Mouse (Mus musculus) myocyte (in vitro differentiated cells): Measurements from ENCODE around the gene Erg. TPM values are rescaled to one million over a fixed set of nuclear protein-coding genes. Genes with fewer than 3 reads are reported as not detected.

Source experiments
- H3K27me3 ChIP-seq: one replicate; pipeline ENCODE4 v1.6.1; 2011; ENCODE audit not compliant: control insufficient read depth, insufficient read depth, insufficient read length
- H3K36me3 ChIP-seq: one replicate; pipeline ENCODE4 v1.6.1; 2011; ENCODE audit not compliant: control insufficient read depth, insufficient read depth
- H3K4me2 ChIP-seq: one replicate; pipeline ENCODE4 v1.6.1; 2011; ENCODE audit warnings: low read depth, control low read depth
- H3K4me3 ChIP-seq: one replicate; pipeline ENCODE4 v1.5.1; 2011; ENCODE audit warnings: mild to moderate bottlenecking, control low read depth, moderate library complexity
- H3K79me2 ChIP-seq: one replicate; pipeline ENCODE4 v1.6.1; 2011; ENCODE audit not compliant: control insufficient read depth, insufficient read depth
- H3ac ChIP-seq: one replicate; pipeline ENCODE4 v1.6.1; 2011; ENCODE audit not compliant: control insufficient read depth, insufficient read length
- CEBPB ChIP-seq: IDR thresholded peaks from 2 replicates; pipeline ENCODE4 v1.6.1; 2011; ENCODE audit warnings: mild to moderate bottlenecking, moderate library complexity; ENCODE audit not compliant: poor library complexity, insufficient read depth, severe bottlenecking
- E2F4 ChIP-seq: IDR thresholded peaks from one replicate; pipeline ENCODE4 v1.6.1; 2011; ENCODE audit warnings: mild to moderate bottlenecking, control low read depth, moderate library complexity; ENCODE audit not compliant: insufficient read depth
- MAX ChIP-seq: IDR thresholded peaks from one replicate; pipeline ENCODE4 v1.6.1; 2011; ENCODE audit warnings: low read depth, mild to moderate bottlenecking, control low read depth
- MYOD1 ChIP-seq, 3 experiments: IDR thresholded peaks; one replicate each; pipeline ENCODE4 v1.6.1; 2011; ENCODE audit warnings: control low read depth in 2 of 3, low read depth in 2 of 3, mild to moderate bottlenecking in 2 of 3, moderate library complexity in 1 of 3; ENCODE audit not compliant: insufficient read length in 2 of 3, control insufficient read depth in 1 of 3
- MYOG ChIP-seq, 3 experiments: IDR thresholded peaks; one replicate each; pipeline ENCODE4 v1.6.1; 2011; ENCODE audit warnings: control low read depth in 2 of 3, low read depth in 2 of 3, mild to moderate bottlenecking in 2 of 3; ENCODE audit not compliant: insufficient read length in 2 of 3, control insufficient read depth in 1 of 3, insufficient read depth in 1 of 3
- POLR2A ChIP-seq: IDR thresholded peaks from one replicate; pipeline ENCODE4 v1.6.1; 2011; ENCODE audit warnings: low read depth, mild to moderate bottlenecking, control low read depth, moderate library complexity; ENCODE audit not compliant: insufficient read length
- POLR2AphosphoS2 ChIP-seq: IDR thresholded peaks from one replicate; pipeline ENCODE4 v1.6.1; 2011; ENCODE audit warnings: low read depth, control low read depth; ENCODE audit not compliant: insufficient read length
- REST ChIP-seq: IDR thresholded peaks from one replicate; pipeline ENCODE4 v1.6.1; 2011; ENCODE audit warnings: mild to moderate bottlenecking, control low read depth, moderate library complexity; ENCODE audit not compliant: insufficient read depth, insufficient read length
- SRF ChIP-seq: IDR thresholded peaks from one replicate; pipeline ENCODE4 v1.6.1; 2011; ENCODE audit warnings: low read depth; ENCODE audit not compliant: control insufficient read depth, insufficient read length
- TCF12 ChIP-seq: IDR thresholded peaks from one replicate; pipeline ENCODE4 v1.6.1; 2011; ENCODE audit warnings: mild to moderate bottlenecking, control low read depth; ENCODE audit not compliant: poor library complexity, insufficient read depth, severe bottlenecking
- TCF3 ChIP-seq: IDR thresholded peaks from one replicate; pipeline ENCODE4 v1.6.1; 2011; ENCODE audit warnings: low read depth, control low read depth; ENCODE audit not compliant: insufficient read length
- USF1 ChIP-seq: IDR thresholded peaks from one replicate; pipeline ENCODE4 v1.6.1; 2011; ENCODE audit warnings: low read depth, mild to moderate bottlenecking, control low read depth, moderate library complexity
- polyA plus RNA-seq: library from polyadenylated mRNA; unstranded; fragments of >200 nt; fragmentation: generic; extraction: Trizol; gene quantifications from one replicate; pipeline ENCODE4 v1.2.1, GENCODE M21; 2012; ENCODE audit warnings: missing spikeins

Gene Erg
- polyA plus RNA-seq, 1 experiment, result 0.04 TPM

DNA sequence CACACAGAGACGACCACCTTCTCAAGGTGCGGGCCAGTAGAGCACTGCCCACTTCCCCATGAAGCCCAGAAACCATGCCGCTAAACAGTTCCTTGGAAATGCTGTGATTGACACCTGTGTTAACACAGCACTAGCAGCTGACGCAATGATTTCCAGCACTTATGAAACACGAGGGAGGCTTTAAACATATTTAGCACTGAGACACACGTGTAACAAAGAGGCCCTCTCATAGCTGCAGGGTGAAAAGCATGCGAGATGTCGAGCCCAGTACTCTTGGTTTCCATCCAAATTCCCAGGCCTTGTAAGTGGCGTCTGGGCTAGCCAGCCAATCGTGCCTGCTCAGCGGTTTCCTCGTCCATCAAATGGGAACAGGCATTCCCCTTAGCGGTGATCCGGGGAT lies 178.3 kb downstream of the Erg start:
- Histone ChIP-seq H3K36me3 (no peaks in the 10 kb centered on the region), H3K4me3 (no peak overlapping the region), H3K79me2 (no peaks in the 10 kb centered on the region), H3K27me3 (peaks cover 51% of the 10 kb centered on the region), H3K4me2 (peak overlapping the region; percentile 33), H3ac (no peak overlapping the region)
- no peak for TF ChIP-seq REST
- TF ChIP-seq CEBPB, result peak; percentile 53; the same call in 1 of the 2 replicates

DNA sequence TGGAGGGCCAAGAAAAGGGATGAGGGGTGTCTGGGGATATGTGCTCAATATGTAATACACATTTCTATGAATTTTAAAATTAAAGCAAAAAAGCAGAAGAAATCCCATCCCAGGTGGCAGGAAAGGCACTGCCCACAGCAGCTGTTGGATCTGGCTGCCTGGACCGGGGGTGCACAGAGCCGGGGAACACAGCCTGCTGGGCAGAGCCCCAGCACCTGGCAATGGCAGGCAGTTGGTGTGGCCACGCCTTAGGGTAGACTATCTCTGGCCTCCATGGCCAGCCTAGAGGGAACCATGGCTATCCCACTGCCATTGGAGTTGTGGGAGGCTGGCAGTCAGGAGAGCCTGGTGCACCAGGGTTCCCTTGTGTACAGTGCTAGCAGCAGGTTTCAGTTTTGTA lies 180.9 kb downstream of the Erg start:
- Histone ChIP-seq H3K27me3 (peaks cover 50% of the 10 kb centered on the region), H3K36me3 (no peaks in the 10 kb centered on the region), H3ac (no peak overlapping the region), H3K4me2 (no peak overlapping the region), H3K79me2 (no peaks in the 10 kb centered on the region), H3K4me3 (no peak overlapping the region)
- TF ChIP-seq MYOD1 (IDR thresholded peaks at IDR 0.05; ENCODE audit: control insufficient read depth in 1 of 3, insufficient read length in 2 of 3, low read depth in 2 of 3) (peak in 2 of 3 experiments; percentile 68 to 94), MYOG (IDR thresholded peaks at IDR 0.05; ENCODE audit: control insufficient read depth in 1 of 3, insufficient read depth in 1 of 3, insufficient read length in 2 of 3, low read depth in 2 of 3) (peak; percentile 56 to 92 (median 92)), SRF (no peak), TCF12 (peak; percentile 21), E2F4 (no peak)

DNA sequence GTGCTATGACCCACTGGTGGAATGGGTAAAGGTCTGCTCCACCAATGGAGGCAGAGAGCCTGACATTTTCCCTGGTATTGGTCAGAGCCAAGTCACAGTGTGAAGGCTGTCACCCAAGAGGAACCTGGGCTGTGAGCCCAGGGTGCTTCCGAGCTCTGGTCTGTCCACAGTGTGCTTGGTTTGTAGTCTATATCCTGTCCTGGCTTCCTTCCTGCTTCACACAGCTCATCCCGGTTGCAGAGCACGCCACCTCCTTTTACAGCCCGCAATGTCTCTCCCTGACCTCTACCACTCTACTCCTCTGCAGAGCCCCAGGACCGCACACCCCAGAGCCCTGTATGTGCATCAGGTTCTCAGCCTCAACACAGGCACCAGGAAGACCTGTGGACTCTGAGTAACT lies 182.9 kb downstream of the Erg start:
- TF ChIP-seq USF1, result no peak
- H3K27me3 ChIP-seq, result peaks cover 32% of the 10 kb centered on the region

DNA sequence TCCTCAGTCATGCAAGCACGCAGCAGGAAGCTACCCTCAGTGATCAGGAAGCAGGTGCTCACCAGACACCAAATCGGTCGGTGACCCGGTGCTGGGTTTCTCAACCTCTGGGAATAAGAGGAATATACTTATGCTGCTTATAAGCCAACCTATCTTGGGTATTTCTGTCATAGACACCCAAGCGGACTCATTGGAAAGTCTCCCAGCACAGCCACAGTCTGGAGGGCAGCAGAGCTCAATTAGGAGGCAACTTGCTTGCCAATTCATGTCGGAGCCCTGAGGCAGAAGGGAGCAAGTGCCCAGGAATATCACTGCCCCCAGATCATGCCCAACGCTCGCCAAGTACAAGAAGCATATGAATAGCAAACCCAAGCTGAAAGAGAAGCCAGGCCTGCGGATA lies 184.5 kb downstream of the Erg start:
- peaks cover 27% of the 10 kb centered on the region for H3K27me3 ChIP-seq
- TF ChIP-seq TCF3, result no peak
- no peak for TF ChIP-seq USF1
- no peak for TF ChIP-seq MYOG (IDR thresholded peaks at IDR 0.05; ENCODE audit: control insufficient read depth in 1 of 3, insufficient read depth in 1 of 3, insufficient read length in 2 of 3, low read depth in 2 of 3)
- TF ChIP-seq POLR2A, result no peak
- no peak for TF ChIP-seq MYOD1 (IDR thresholded peaks at IDR 0.05; ENCODE audit: control insufficient read depth in 1 of 3, insufficient read length in 2 of 3, low read depth in 2 of 3)
- no peak for TF ChIP-seq TCF12
- TF ChIP-seq SRF, result no peak
- TF ChIP-seq CEBPB, result no peak
- no peak for TF ChIP-seq E2F4
- TF ChIP-seq MAX, result no peak
- no peak for TF ChIP-seq REST
- no peak for TF ChIP-seq POLR2AphosphoS2
- no peak overlapping the region for H3K4me2 ChIP-seq
- H3K79me2 ChIP-seq, result no peaks in the 10 kb centered on the region
- no peak overlapping the region for H3K4me3 ChIP-seq
- no peaks in the 10 kb centered on the region for H3K36me3 ChIP-seq
- H3ac ChIP-seq, result no peak overlapping the region

More for the DNA sequence above, 182.9 kb downstream of the Erg start:
- Histone ChIP-seq H3K79me2 (no peaks in the 10 kb centered on the region), H3K4me3 (no peak overlapping the region), H3ac (no peak overlapping the region), H3K4me2 (no peak overlapping the region), H3K36me3 (no peaks in the 10 kb centered on the region)

DNA sequence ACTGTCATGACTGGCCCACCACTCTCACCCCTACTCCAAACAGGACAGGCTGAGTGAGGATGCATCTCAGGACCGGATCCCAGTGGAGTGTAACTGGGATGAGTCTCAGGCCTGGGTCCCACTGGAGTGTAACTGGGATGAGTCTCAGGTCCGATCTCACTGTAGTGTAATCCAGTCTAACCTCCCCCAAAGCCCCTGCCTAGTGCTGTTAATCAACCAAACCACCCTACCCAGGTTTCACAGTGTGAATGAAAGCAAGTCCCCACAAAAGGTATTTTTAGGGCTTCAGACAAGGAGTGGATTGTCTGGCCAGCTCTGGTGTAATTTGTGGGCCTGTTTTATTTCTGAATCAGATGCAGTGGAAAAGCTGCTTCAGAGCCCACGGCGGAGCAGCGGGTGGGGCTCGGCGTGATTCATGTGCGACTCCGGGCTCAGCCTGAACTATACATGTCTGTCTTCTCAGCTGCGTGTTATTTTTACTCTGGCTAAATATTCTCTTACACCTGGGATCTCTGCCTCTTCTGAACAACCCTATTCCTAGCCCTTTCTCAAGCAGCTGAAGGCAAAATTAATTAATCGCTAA lies 187.5 kb downstream of the Erg start:
- Histone ChIP-seq H3K4me2 (peak overlapping the region; percentile 9), H3K79me2 (no peaks in the 10 kb centered on the region), H3K36me3 (no peaks in the 10 kb centered on the region), H3ac (no peak overlapping the region), H3K4me3 (no peak overlapping the region), H3K27me3 (peaks cover 20% of the 10 kb centered on the region)
- TF ChIP-seq REST (no peak), MAX (no peak), POLR2A (no peak), MYOG (IDR thresholded peaks at IDR 0.05; ENCODE audit: control insufficient read depth in 1 of 3, insufficient read depth in 1 of 3, insufficient read length in 2 of 3, low read depth in 2 of 3) (no peak), SRF (no peak), POLR2AphosphoS2 (no peak), TCF12 (no peak), USF1 (no peak), CEBPB (no peak), TCF3 (no peak), MYOD1 (IDR thresholded peaks at IDR 0.05; ENCODE audit: control insufficient read depth in 1 of 3, insufficient read length in 2 of 3, low read depth in 2 of 3) (no peak), E2F4 (no peak)
